Mouse (Mus musculus) MEL (cell line): ENCODE measurements around the gene Boc. TPM values are rescaled to one million over a fixed set of nuclear protein-coding genes. Genes with fewer than 3 reads are reported as not detected.

ENCODE experiments used
- DNase-seq: peaks from one replicate; pipeline ENCODE4 v3.0.0; 2011; ENCODE audit warnings: low read depth, low spot score
- H3K27ac ChIP-seq: 2 replicates; pipeline ENCODE4 v1.5.1; 2012; ENCODE audit warnings: low read depth, mild to moderate bottlenecking, control low read depth, low read length, moderate library complexity; ENCODE audit not compliant: control insufficient read depth
- H3K27me3 ChIP-seq, 2 experiments: fragments of 150-350 bp in 1 of 2; sonication (generic) in 1 of 2; 2 replicates each; pipeline ENCODE4 v1.6.1; 2012; ENCODE audit warnings: low read length in 2 of 2, mild to moderate bottlenecking in 2 of 2, improper control_type of control experiment in 1 of 2, moderate library complexity in 1 of 2; ENCODE audit not compliant: insufficient read depth in 2 of 2, control insufficient read depth in 1 of 2
- H3K36me3 ChIP-seq, 2 experiments: 2 replicates each; pipeline ENCODE4 v1.6.1; 2012 to 2014; ENCODE audit warnings: low read length in 2 of 2, improper control_type of control experiment in 1 of 2, inconsistent platforms in 1 of 2, mild to moderate bottlenecking in 1 of 2; ENCODE audit not compliant: insufficient read depth in 2 of 2, control insufficient read depth in 1 of 2
- H3K4me1 ChIP-seq, 2 experiments: fragments of 150-350 bp in 1 of 2; sonication (generic) in 1 of 2; 2 replicates each; pipeline ENCODE4 v1.6.1; 2012; ENCODE audit warnings: low read length in 2 of 2, improper control_type of control experiment in 1 of 2, mild to moderate bottlenecking in 1 of 2; ENCODE audit not compliant: insufficient read depth in 2 of 2, control insufficient read depth in 1 of 2
- H3K4me3 ChIP-seq, 2 experiments: fragments of 150-350 bp in 1 of 2; sonication (generic) in 1 of 2; 2 replicates each; pipeline ENCODE4 v1.5.1; 2012; ENCODE audit warnings: low read depth in 2 of 2, low read length in 2 of 2, mild to moderate bottlenecking in 2 of 2, moderate library complexity in 2 of 2, control low read depth in 1 of 2, improper control_type of control experiment in 1 of 2; ENCODE audit not compliant: control insufficient read depth in 1 of 2, insufficient read depth in 1 of 2
- H3K79me2 ChIP-seq: 2 replicates; pipeline ENCODE4 v1.6.1; 2012; ENCODE audit warnings: mild to moderate bottlenecking, low read length, moderate library complexity; ENCODE audit not compliant: control insufficient read depth, poor library complexity, insufficient read depth
- H3K9ac ChIP-seq: 2 replicates; pipeline ENCODE4 v1.6.1; 2012; ENCODE audit warnings: low read depth, mild to moderate bottlenecking, control low read depth, low read length, moderate library complexity; ENCODE audit not compliant: control insufficient read depth, poor library complexity, severe bottlenecking
- H3K9me3 ChIP-seq: fragments of 150-350 bp; sonication (generic); replicated peaks from 2 replicates; pipeline ENCODE4 v1.6.1; 2012; ENCODE audit warnings: mild to moderate bottlenecking, low read length, improper control_type of control experiment, moderate library complexity; ENCODE audit not compliant: insufficient read depth
- CHD1 ChIP-seq: IDR thresholded peaks from 2 replicates; pipeline ENCODE4 v1.6.1; 2012; ENCODE audit warnings: low read depth, mild to moderate bottlenecking, inconsistent platforms, low read length, improper control_type of control experiment
- CHD2 ChIP-seq: IDR thresholded peaks from 2 replicates; pipeline ENCODE4 v1.6.1; 2011; ENCODE audit warnings: low read length, improper control_type of control experiment
- E2F4 ChIP-seq: IDR thresholded peaks from 2 replicates; pipeline ENCODE4 v1.6.1; 2011; ENCODE audit warnings: low read depth, low read length, improper control_type of control experiment, borderline replicate concordance
- EP300 ChIP-seq, 2 experiments: IDR thresholded peaks; 2 replicates each; pipeline ENCODE4 v1.6.1; 2011; ENCODE audit warnings: improper control_type of control experiment in 2 of 2, low read length in 2 of 2, low read depth in 1 of 2, mild to moderate bottlenecking in 1 of 2
- ETS1 ChIP-seq: IDR thresholded peaks from 2 replicates; pipeline ENCODE4 v1.6.1; 2012; ENCODE audit warnings: low read depth, mild to moderate bottlenecking, inconsistent platforms, low read length, improper control_type of control experiment, moderate library complexity
- KAT2A ChIP-seq: conservative IDR thresholded peaks from 2 replicates; pipeline ENCODE4 v1.6.1; 2012; ENCODE audit warnings: low read depth, low read length, improper control_type of control experiment, inconsistent platforms
- MAX ChIP-seq: IDR thresholded peaks from 2 replicates; pipeline ENCODE4 v1.6.1; 2011; ENCODE audit warnings: low read length, improper control_type of control experiment
- MAZ ChIP-seq: IDR thresholded peaks from 2 replicates; pipeline ENCODE4 v1.6.1; 2012; ENCODE audit warnings: low read depth, mild to moderate bottlenecking, inconsistent platforms, low read length, improper control_type of control experiment
- MYB ChIP-seq: IDR thresholded peaks from 2 replicates; pipeline ENCODE4 v1.6.1; 2011; ENCODE audit warnings: mild to moderate bottlenecking, low read depth, low read length, improper control_type of control experiment
- NELFE ChIP-seq: IDR thresholded peaks from 2 replicates; pipeline ENCODE4 v1.6.1; 2011; ENCODE audit warnings: low read depth, low read length, improper control_type of control experiment
- POLR2AphosphoS5 ChIP-seq: IDR thresholded peaks from 2 replicates; pipeline ENCODE4 v1.6.1; 2012; ENCODE audit warnings: low read depth, borderline replicate concordance, mild to moderate bottlenecking, inconsistent platforms, low read length, moderate library complexity, mixed read lengths
- RCOR1 ChIP-seq: IDR thresholded peaks from 2 replicates; pipeline ENCODE4 v1.6.1; 2012; ENCODE audit warnings: low read depth, mild to moderate bottlenecking, inconsistent platforms, low read length, improper control_type of control experiment
- TCF12 ChIP-seq: IDR thresholded peaks from 2 replicates; pipeline ENCODE4 v1.6.1; 2014; ENCODE audit warnings: low read depth, mild to moderate bottlenecking, inconsistent platforms, low read length, improper control_type of control experiment, moderate library complexity
- USF1 ChIP-seq: IDR thresholded peaks from 2 replicates; pipeline ENCODE4 v1.6.1; 2014; ENCODE audit warnings: low read depth, mild to moderate bottlenecking, inconsistent platforms, low read length, improper control_type of control experiment, moderate library complexity
- USF2 ChIP-seq, 2 experiments: IDR thresholded peaks; 2 replicates each; pipeline ENCODE4 v1.6.1; 2011 to 2012; ENCODE audit warnings: improper control_type of control experiment in 2 of 2, low read length in 2 of 2, borderline replicate concordance in 1 of 2, inconsistent platforms in 1 of 2, low read depth in 1 of 2, mild to moderate bottlenecking in 1 of 2; ENCODE audit not compliant: insufficient read depth in 1 of 2
- ZNF384 ChIP-seq: IDR thresholded peaks from 2 replicates; pipeline ENCODE4 v1.6.1; 2012; ENCODE audit warnings: low read depth, mild to moderate bottlenecking, inconsistent platforms, low read length, improper control_type of control experiment
- polyA plus RNA-seq, 2 experiments: library from polyadenylated mRNA; stranded (reverse) in 1 of 2; unstranded in 1 of 2; fragments of >175 nt in 1 of 2; fragments of >200 nt in 1 of 2; gene quantifications; 2 replicates each; pipeline versions ENCODE4 v1.2.1 to v1.2.4; 2012; ENCODE audit warnings: low replicate concordance in 2 of 2, low read depth in 1 of 2; ENCODE audit not compliant: insufficient read length in 2 of 2, insufficient read depth in 1 of 2, missing spikeins in 1 of 2
- total RNA-seq: library from RNA; depleted of rRNA; stranded (reverse); fragments of 300-350 nt; gene quantifications from 2 replicates; pipeline ENCODE4 v1.2.3, GENCODE M21; 2012

Boc gene
- total and polyA plus RNA-seq, 3 experiments, result not detected

GRCm38 (mm10) chr16:44543098-44543497, 15.6 kb downstream of the Boc start:
- no peaks in the 10 kb centered on the region for H3K9me3 ChIP-seq
- TF ChIP-seq RCOR1 (no peak), MAX (no peak), MAZ (no peak), CHD1 (no peak), ZNF384 (no peak), E2F4 (no peak), USF2 (IDR thresholded peaks at IDR 0.05; ENCODE audit: borderline replicate concordance in 1 of 2, insufficient read depth in 1 of 2, low read depth in 1 of 2, low read length in 2 of 2) (no peak)
- no peaks in the 10 kb centered on the region for H3K79me2 ChIP-seq
- no peak overlapping the region for H3K4me3 ChIP-seq
- no peaks in the 10 kb centered on the region for H3K27me3 ChIP-seq
- no peak for DNase-seq
- H3K36me3 ChIP-seq, result no peaks in the 10 kb centered on the region
- no peak overlapping the region for H3K9ac ChIP-seq
- H3K4me1 ChIP-seq, result no peaks in the 10 kb centered on the region
- no peak overlapping the region for H3K27ac ChIP-seq

- H3K9me3 ChIP-seq, result no peaks in the 10 kb centered on the region
- no peaks in the 10 kb centered on the region for H3K79me2 ChIP-seq
- no peak for TF ChIP-seq KAT2A
- no peak for DNase-seq
- no peak overlapping the region for H3K4me3 ChIP-seq
- H3K9ac ChIP-seq, result no peak overlapping the region
- no peaks in the 10 kb centered on the region for H3K36me3 ChIP-seq
- H3K27ac ChIP-seq, result no peak overlapping the region
- no peaks in the 10 kb centered on the region for H3K27me3 ChIP-seq
- no peaks in the 10 kb centered on the region for H3K4me1 ChIP-seq
These were observed 16.5 kb downstream of the Boc start for GRCm38 (mm10) chr16:44542029-44542690.

- Histone ChIP-seq H3K36me3 (no peaks in the 10 kb centered on the region), H3K4me1 (no peaks in the 10 kb centered on the region), H3K27me3 (no peaks in the 10 kb centered on the region), H3K79me2 (no peaks in the 10 kb centered on the region), H3K4me3 (no peak overlapping the region), H3K9ac (no peak overlapping the region), H3K27ac (no peak overlapping the region), H3K9me3 (no peaks in the 10 kb centered on the region)
- no peak for DNase-seq
- no peak for TF ChIP-seq CHD2
- no peak for TF ChIP-seq NELFE
- no peak for TF ChIP-seq TCF12
- no peak for TF ChIP-seq ETS1
- no peak for TF ChIP-seq POLR2AphosphoS5
- no peak for TF ChIP-seq MYB
- no peak for TF ChIP-seq MAZ
- TF ChIP-seq USF1, result no peak
- TF ChIP-seq EP300 (IDR thresholded peaks at IDR 0.05; ENCODE audit: low read depth in 1 of 2, low read length in 2 of 2), result no peak
These were observed 19.1 kb downstream of the Boc start for GRCm38 (mm10) chr16:44539611-44540010.
